Mouse (Mus musculus) E14TG2a.4 (cell line): ENCODE measurements around the gene Supt3.

Experiments used
- CTCF ChIP-seq: conservative IDR thresholded peaks from 2 replicates; pipeline ENCODE4 v1.5.1; 2014; ENCODE audit warnings: low read length
- POU5F1 ChIP-seq: IDR thresholded peaks from 2 replicates; pipeline ENCODE4 v1.6.1; 2014; ENCODE audit warnings: low read length, borderline replicate concordance

DNA sequence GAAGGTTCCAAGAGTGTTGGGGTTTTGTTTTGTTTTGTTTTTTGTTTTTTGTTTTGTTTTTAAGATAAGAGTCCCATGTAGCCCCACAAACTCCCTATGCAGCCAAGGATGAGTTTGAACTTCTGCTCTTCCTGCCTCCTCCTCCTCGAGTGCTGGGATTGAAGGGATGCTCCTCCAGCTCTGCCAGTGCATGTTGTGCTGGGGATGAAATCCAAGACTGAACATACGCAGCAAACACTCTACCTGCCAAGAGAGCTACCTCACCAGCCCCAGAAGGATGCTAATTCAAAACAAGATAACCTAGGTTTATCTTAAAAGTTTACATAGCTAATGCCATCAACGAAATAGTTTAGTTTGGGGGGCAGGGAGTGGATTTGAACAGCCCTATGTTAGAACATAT lies 276.4 kb downstream of the Supt3 start:
- TF ChIP-seq CTCF (no peak), POU5F1 (no peak)
